Mouse (Mus musculus) lung, adult 2 months (tissue): ENCODE data around the gene Plxdc2.

Source experiments
- CTCF ChIP-seq: fragments of 200-500 bp; IDR thresholded peaks from 2 replicates; pipeline ENCODE4 v1.5.1; 2011; ENCODE audit warnings: mild to moderate bottlenecking, low read length, control low read depth; ENCODE audit not compliant: insufficient read depth
- POLR2A ChIP-seq: fragments of 200-500 bp; IDR thresholded peaks from 2 replicates; pipeline ENCODE4 v1.6.1; 2011; ENCODE audit warnings: low read depth, mild to moderate bottlenecking, control low read depth, low read length, borderline replicate concordance; ENCODE audit errors: extremely low read depth

DNA sequence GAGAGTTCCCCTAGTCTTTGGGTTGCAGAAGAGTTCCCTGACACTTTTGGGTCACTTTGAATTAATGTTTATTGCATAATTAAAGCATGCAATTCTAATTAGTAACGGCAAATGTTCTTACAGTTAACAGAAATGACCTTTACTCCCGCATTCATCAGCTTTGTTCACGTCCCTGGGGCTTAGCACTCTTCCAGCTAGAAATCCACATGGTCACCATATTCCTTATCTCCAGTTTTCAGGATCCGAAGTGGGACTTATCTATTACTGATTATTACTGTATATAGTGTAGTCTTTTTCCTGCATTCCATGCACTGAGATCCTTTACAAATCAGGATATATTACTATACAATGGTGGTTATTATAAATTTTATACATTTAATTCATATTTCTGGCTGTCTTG, 203.2 kb downstream of the Plxdc2 start:
- no peak for TF ChIP-seq CTCF
- no peak for TF ChIP-seq POLR2A
